Mouse (Mus musculus) heart, postnatal 0 days (tissue): ENCODE results near the gene Ccdc78.

Experiments used
- CTCF ChIP-seq: IDR thresholded peaks from 2 replicates; pipeline ENCODE4 v1.5.1; 2016; ENCODE audit warnings: antibody characterized with exemption, control low read depth, low read depth
- EP300 ChIP-seq: IDR thresholded peaks from 2 replicates; pipeline ENCODE4 v1.6.1; 2016; ENCODE audit warnings: antibody characterized with exemption, low read depth

GRCm38 (mm10) chr17:25825311-25825710 is 38.9 kb downstream of the Ccdc78 start:
- TF ChIP-seq CTCF (no peak), EP300 (no peak)
